Mouse (Mus musculus) heart, postnatal 25 days (tissue): ENCODE measurements around the gene Gse1. TPM values are rescaled to one million over a fixed set of nuclear protein-coding genes. Genes with fewer than 3 reads are reported as not detected.
A peak's percentile ranks its signal among the peaks of the same experiment; 100 is the strongest.
"Not testable (repeated sequence)": the region's sequence is repeated elsewhere in the genome, so short reads cannot be mapped to it uniquely, and the experiment has no call there.

Source experiments
- DNase-seq: peaks from one replicate; pipeline ENCODE4 v3.0.0; 2022; ENCODE audit warnings: low spot score
- intact Hi-C: fragments of 180-260 bp; cut with DNase I; formaldehyde crosslinking; loops from one replicate; pipeline ENCODE4 v1.15.1; 2025
- total RNA-seq, 2 experiments: library from RNA; stranded (reverse); gene quantifications; 2 replicates each; pipeline ENCODE4 v1.2.3; 2021

The Gse1 gene
- total RNA-seq, 2 experiments from 2014 or later = 20.1 to 25.9 TPM

GRCm38 (mm10) chr8:120314932-120315331 is 86.7 kb downstream of the Gse1 start:
- DNase-seq = no peak
- intact Hi-C loops = no loop called here

GRCm38 (mm10) chr8:120315644-120316043 is 87.4 kb downstream of the Gse1 start:
- intact Hi-C loops = loop anchor here (2.0 kb wide), 1 partner anchor 29 kb away; no protein-coding TSS in a partner anchor
- DNase-seq = no peak

- DNase-seq = no peak
- intact Hi-C loops = loop anchor here (2.0 kb wide), 1 partner anchor 30 kb away; no protein-coding TSS in a partner anchor
Observed at GRCm38 (mm10) chr8:120316707-120317106, 88.5 kb downstream of the Gse1 start.

GRCm38 (mm10) chr8:120317118-120317824 is 89.0 kb downstream of the Gse1 start:
- intact Hi-C loops = loop anchor here (2.0 kb wide), 1 partner anchor 30 kb away; no protein-coding TSS in a partner anchor
- DNase-seq = no peak

- no peak for DNase-seq
- intact Hi-C loops = no loop called here
Observed at GRCm38 (mm10) chr8:120318476-120318991, 90.3 kb downstream of the Gse1 start.

GRCm38 (mm10) chr8:120319449-120319848 is 91.2 kb downstream of the Gse1 start:
- intact Hi-C loops = loop anchor here (1.0 kb wide), 1 partner anchor 140 kb away; no protein-coding TSS in a partner anchor
- DNase-seq = peak; percentile 49

GRCm38 (mm10) chr8:120320146-120320545 is 91.9 kb downstream of the Gse1 start:
- intact Hi-C loops = no loop called here

GRCm38 (mm10) chr8:120321724-120322123 is 93.5 kb downstream of the Gse1 start:
- intact Hi-C loops = no loop called here

More at GRCm38 (mm10) chr8:120320146-120320545, 91.9 kb downstream of the Gse1 start:
- no peak for DNase-seq

GRCm38 (mm10) chr8:120322956-120323448 is 94.7 kb downstream of the Gse1 start:
- intact Hi-C loops = no loop called here

More at GRCm38 (mm10) chr8:120321724-120322123, 93.5 kb downstream of the Gse1 start:
- no peak for DNase-seq

GRCm38 (mm10) chr8:120324555-120324954 is 96.3 kb downstream of the Gse1 start:
- intact Hi-C loops = no loop called here
- DNase-seq = no peak

More at GRCm38 (mm10) chr8:120322956-120323448, 94.7 kb downstream of the Gse1 start:
- DNase-seq = no peak

GRCm38 (mm10) chr8:120325172-120325767 is 97.0 kb downstream of the Gse1 start:
- intact Hi-C loops = loop anchor here (5.0 kb wide), 2 partner anchors 37 to 212 kb away; no protein-coding TSS in a partner anchor
- DNase-seq = no peak

GRCm38 (mm10) chr8:120327131-120327554 is 98.9 kb downstream of the Gse1 start:
- intact Hi-C loops = loop anchor here (5.0 kb wide), 2 partner anchors 35 to 210 kb away; no protein-coding TSS in a partner anchor
- no peak for DNase-seq

- no peak for DNase-seq
- intact Hi-C loops = loop anchor here (5.0 kb wide), 2 partner anchors 34 to 209 kb away; no protein-coding TSS in a partner anchor
Observed at GRCm38 (mm10) chr8:120328361-120329022, 100.2 kb downstream of the Gse1 start.

- intact Hi-C loops = loop anchor here (5.0 kb wide), 2 partner anchors 33 to 208 kb away; no protein-coding TSS in a partner anchor
- no peak for DNase-seq
Observed at GRCm38 (mm10) chr8:120329030-120329748, 100.9 kb downstream of the Gse1 start.

GRCm38 (mm10) chr8:120331027-120331426 is 102.8 kb downstream of the Gse1 start:
- no peak for DNase-seq
- intact Hi-C loops = no loop called here

- DNase-seq = no peak
- intact Hi-C loops = no loop called here
Observed at GRCm38 (mm10) chr8:120332379-120333229, 104.3 kb downstream of the Gse1 start.

GRCm38 (mm10) chr8:120333681-120334080 is 105.4 kb downstream of the Gse1 start:
- intact Hi-C loops = no loop called here
- no peak for DNase-seq

GRCm38 (mm10) chr8:120334261-120334660 is 106.0 kb downstream of the Gse1 start:
- intact Hi-C loops, DNase-seq: not testable (repeated sequence)
